Mouse (Mus musculus) hindbrain, embryonic 14.5 days (tissue): ENCODE measurements around the gene Cfap206. TPM values are rescaled to one million over a fixed set of nuclear protein-coding genes. Genes with fewer than 3 reads are reported as not detected.
"Not testable (repeated sequence)": the region's sequence is repeated elsewhere in the genome, so short reads cannot be mapped to it uniquely, and the experiment has no call there.

Experiments
- ATAC-seq: fragments of 200-750 bp; cut with Nextera tagmentation; 2 replicates; pipeline ENCODE4 v1.8.0; 2017; ENCODE audit warnings: moderate number of reproducible peaks, mild to moderate bottlenecking, moderate TSS enrichment, moderate library complexity; ENCODE audit not compliant: low FRiP score
- DNase-seq: peaks from one replicate; pipeline ENCODE4 v3.0.0-alpha.2; 2015; ENCODE audit warnings: low spot score
- H3K27ac ChIP-seq: fragments of 300-500 bp; sonication (generic); 2 replicates; pipeline ENCODE4 v1.5.1; 2014; ENCODE audit warnings: mild to moderate bottlenecking, moderate library complexity
- H3K27me3 ChIP-seq: fragments of 300-500 bp; sonication (generic); 2 replicates; pipeline ENCODE4 v1.6.1; 2014; ENCODE audit warnings: mild to moderate bottlenecking, low read length, mixed read lengths; ENCODE audit not compliant: control insufficient read depth, insufficient read depth
- H3K36me3 ChIP-seq: fragments of 300-500 bp; sonication (generic); replicated peaks from 2 replicates; pipeline ENCODE4 v1.6.1; 2014; ENCODE audit not compliant: control insufficient read depth, insufficient read depth
- H3K4me1 ChIP-seq: fragments of 300-500 bp; sonication (generic); replicated peaks from 2 replicates; pipeline ENCODE4 v1.6.1; 2014; ENCODE audit warnings: antibody characterized with exemption, low read length, mixed read lengths; ENCODE audit not compliant: control insufficient read depth, insufficient read depth
- H3K4me2 ChIP-seq: fragments of 300-500 bp; sonication (generic); replicated peaks from 2 replicates; pipeline ENCODE4 v1.6.1; 2014; ENCODE audit warnings: mild to moderate bottlenecking, moderate library complexity
- H3K4me3 ChIP-seq: fragments of 300-500 bp; sonication (generic); replicated peaks from 2 replicates; pipeline ENCODE4 v1.5.1; 2014; ENCODE audit warnings: mild to moderate bottlenecking, low read length
- H3K9ac ChIP-seq: fragments of 300-500 bp; sonication (generic); 2 replicates; pipeline ENCODE4 v1.6.1; 2014
- H3K9me3 ChIP-seq: fragments of 300-500 bp; sonication (generic); 2 replicates; pipeline ENCODE4 v1.6.1; 2016; ENCODE audit warnings: low read length; ENCODE audit not compliant: control insufficient read depth
- WGBS: fragments of 180-500 bp; shearing (Covaris S2); extraction: QIAGEN DNeasy Blood & Tissue Kit; methylation state at CpG from one replicate; pipeline ENCODE4 v1.1.7; 2014; 5-methylcytosine and 5-hydroxymethylcytosine counted together
- polyA plus RNA-seq: library from polyadenylated mRNA; unstranded; fragments of >200 nt; fragmentation: Nextera tagmentation; extraction: Ambion mirVana; gene quantifications from 2 replicates; pipeline ENCODE4 v1.2.1, GENCODE M21; 2014

Cfap206 gene
- 4.6 and 5.9 TPM in 2 replicates for polyA plus RNA-seq

DNA sequence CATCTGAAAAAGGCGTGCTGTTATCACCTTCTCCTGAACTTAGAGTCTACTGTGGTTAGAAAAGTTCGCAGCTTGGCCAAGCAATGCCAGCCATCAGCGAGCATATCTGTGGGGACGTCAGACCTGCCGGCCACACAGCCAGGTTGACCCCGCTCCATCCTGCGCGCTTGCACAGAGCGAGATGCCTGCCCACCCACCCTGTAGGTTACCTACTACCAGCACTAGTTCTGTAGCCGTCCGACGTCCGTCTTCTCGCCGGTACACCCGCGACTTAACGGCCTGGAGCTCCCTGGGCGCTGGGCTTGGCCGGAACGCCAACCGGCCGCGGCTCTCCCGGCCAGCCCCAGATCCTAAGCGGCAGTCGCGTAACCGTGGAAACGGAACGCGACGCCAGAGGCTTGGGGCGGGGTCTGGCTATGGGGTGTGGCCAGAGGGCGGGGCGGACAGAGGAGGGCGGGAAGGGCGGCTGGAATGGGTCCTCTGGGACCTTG, at the start of gene Cfap206:
Cfap206 (minus strand) TSS at position 356 of the 491 bp plus-strand sequence.
- no peaks in the 10 kb centered on the region for H3K36me3 ChIP-seq
- peaks cover 6% of the 10 kb centered on the region; the same call in 1 of the 2 replicates for H3K4me1 ChIP-seq
- under 1% methylated on average over 38 of the region's 38 CpGs for WGBS
- peak within 1 kb of the TSS; percentile 58 for H3K9ac ChIP-seq
- ATAC-seq = peak; percentile 91
- peak within 1 kb of the TSS; percentile 88 for H3K4me2 ChIP-seq
- no peaks in the 10 kb centered on the region for H3K9me3 ChIP-seq
- peak; percentile 70 for DNase-seq
- no peak within 1 kb of the TSS for H3K27ac ChIP-seq
- peaks cover 14% of the 10 kb centered on the region for H3K27me3 ChIP-seq
- H3K4me3 ChIP-seq = peak within 1 kb of the TSS; percentile 50

DNA sequence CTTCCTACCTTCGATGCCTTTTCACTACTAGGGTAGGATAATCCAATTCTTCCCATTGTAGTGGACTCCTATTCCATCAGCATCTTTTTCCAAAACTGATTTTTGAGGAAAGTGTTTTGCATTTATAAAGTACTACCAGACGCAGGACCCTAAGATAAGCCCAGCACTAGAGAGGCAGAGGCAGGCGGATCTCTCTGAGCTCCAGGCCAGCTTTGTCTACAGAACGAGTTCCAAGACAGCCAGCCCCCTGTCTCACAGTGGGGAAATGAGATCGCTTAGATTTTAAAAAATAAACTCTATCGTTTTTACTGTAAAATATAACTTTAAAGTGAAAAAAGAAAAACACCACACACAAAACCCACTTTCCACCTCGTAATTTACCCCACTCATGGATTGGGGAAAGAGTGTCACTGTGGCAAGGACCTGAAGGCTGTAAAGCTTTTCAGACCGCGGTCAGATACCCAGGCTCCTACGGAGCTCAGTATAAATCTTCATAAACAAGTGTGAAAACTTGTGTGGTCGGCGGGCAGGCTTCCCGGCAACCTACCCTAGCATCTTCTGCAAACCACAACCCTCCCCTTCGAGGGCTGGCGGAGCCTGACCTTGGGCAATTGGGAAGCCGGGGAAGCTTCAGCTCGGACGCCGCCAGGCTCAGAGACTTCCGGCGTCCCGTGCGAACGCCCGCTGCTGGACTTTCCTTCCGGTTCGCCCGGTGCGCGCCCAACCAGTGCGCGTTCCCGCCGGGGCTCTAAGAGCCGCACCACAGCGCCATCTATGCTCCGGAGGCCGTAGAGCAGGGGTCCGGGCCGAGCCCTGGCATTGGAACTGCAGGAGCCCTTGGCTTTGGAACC, 47.9 kb upstream of the Cfap206 start, which contains the start of gene Smim8:
Smim8 (minus strand) TSS at position 747 of the 851 bp plus-strand sequence.
- H3K9ac ChIP-seq = peak within 1 kb of the TSS; percentile 78
- H3K27me3 ChIP-seq = no peaks in the 10 kb centered on the region
- peaks cover 3% of the 10 kb centered on the region; the same call in 1 of the 2 replicates for H3K4me1 ChIP-seq
- WGBS = 5% methylated on average over 40 of the region's 40 CpGs
- peak within 1 kb of the TSS; percentile 62 for H3K4me3 ChIP-seq
- no peaks in the 10 kb centered on the region for H3K36me3 ChIP-seq
- peak within 1 kb of the TSS; percentile 85 for H3K27ac ChIP-seq
- H3K9me3 ChIP-seq = no peaks in the 10 kb centered on the region
- peak within 1 kb of the TSS; percentile 79 for H3K4me2 ChIP-seq
- ATAC-seq = peak; percentile 97
- DNase-seq = peak; percentile 99

DNA sequence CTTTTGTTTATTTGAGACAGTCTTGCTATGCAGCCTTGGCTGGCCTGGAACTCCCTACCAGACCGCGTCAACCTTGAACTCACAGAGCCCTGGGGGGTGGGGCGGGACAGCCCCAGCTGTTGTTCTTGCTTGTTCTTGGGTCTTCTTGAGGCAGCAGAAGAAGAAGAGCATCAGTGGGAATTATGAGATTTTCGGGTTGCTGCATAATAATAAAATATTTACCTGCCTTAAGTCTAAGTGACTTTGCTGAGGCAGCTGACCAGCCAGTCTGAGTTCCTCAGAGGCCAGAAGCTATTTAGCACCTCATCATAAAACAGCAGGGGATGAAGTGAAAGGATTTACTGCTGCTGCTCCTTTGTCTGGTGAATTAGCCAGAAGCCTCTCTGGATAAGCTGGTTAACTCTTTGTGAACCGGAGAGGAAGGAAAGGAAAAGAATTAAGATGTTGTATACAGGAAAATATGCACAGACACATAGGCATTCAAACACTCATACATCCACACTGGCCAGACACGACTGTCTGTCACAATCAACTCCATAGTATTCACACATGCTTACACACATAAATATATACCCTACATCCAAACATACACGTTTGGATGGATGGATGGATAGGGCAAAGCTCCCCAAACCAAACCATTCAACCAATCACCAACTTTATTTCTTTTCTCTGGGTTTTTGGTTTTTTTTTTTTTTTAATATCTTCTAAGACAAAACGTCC, 41.8 kb upstream of the Cfap206 start:
- DNase-seq (no peak), ATAC-seq (no peak)
- no peaks in the 10 kb centered on the region for H3K9me3 ChIP-seq
- no peak overlapping the region; the same call in 1 of the 2 replicates for H3K9ac ChIP-seq
- H3K27me3 ChIP-seq = no peaks in the 10 kb centered on the region
- 11% methylated on average over 8 of the region's 8 CpGs for WGBS
- no peak overlapping the region for H3K4me2 ChIP-seq
- no peak overlapping the region for H3K4me3 ChIP-seq
- H3K36me3 ChIP-seq = no peaks in the 10 kb centered on the region; the same call in 1 of the 2 replicates
- H3K4me1 ChIP-seq = no peaks in the 10 kb centered on the region
- H3K27ac ChIP-seq = no peak overlapping the region

DNA sequence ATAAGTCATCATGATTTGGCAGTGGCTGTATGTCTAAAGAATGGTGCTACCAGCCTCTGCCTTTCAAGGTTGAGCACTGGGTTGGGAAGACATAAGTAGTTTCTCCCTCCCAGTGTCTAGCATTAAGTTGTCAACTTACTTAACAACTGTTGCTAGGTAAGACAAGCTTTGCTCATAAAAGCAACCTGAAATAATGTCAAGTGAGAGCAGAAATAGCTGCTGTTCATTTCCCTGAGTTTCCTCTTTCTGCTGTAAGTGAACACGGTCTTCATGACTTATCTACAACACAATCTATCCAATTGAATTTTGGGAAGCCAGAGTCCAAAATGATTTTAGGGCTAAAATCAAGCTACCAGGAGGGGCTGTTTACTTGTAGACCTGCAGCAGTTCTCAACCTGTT, 26.2 kb upstream of the Cfap206 start, which contains the start of gene Gm136:
Gm136 (minus strand) TSS at position 101 of the 400 bp plus-strand sequence.
- WGBS = 92% methylated on average over 1 of the region's 1 CpGs

DNA sequence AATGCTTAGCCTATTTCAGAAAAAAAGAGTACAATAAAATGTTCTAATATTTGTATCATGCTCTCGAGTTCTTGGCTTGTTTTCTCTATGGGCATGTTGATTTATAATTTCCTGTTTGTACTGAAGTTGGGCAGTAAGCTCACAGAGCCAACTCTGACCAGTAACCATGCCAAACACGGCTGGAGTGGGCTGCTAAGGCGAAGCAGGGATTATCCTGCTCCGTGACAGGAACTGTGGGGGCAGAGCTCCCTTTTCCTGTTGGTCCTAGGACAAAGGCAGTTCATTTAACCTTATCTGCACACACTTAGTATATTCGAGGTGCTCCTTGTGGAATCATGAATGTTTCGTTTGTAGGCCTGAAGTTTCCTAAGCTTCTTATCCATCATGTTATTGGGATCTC, 19.2 kb upstream of the Cfap206 start:
- DNase-seq (no peak), ATAC-seq (no peak)
- WGBS = 68% methylated on average over 6 of the region's 6 CpGs
- no peaks in the 10 kb centered on the region for H3K27me3 ChIP-seq
- H3K4me3 ChIP-seq = no peak overlapping the region
- no peaks in the 10 kb centered on the region for H3K36me3 ChIP-seq
- H3K4me2 ChIP-seq = no peak overlapping the region
- H3K9me3 ChIP-seq = no peaks in the 10 kb centered on the region
- no peaks in the 10 kb centered on the region for H3K4me1 ChIP-seq
- H3K27ac ChIP-seq = no peak overlapping the region
- no peak overlapping the region for H3K9ac ChIP-seq

More for the DNA sequence above, 26.2 kb upstream of the Cfap206 start, which contains the start of gene Gm136:
- no peak within 1 kb of the TSS for H3K4me3 ChIP-seq
- no peak within 1 kb of the TSS for H3K4me2 ChIP-seq
- no peak for DNase-seq
- H3K36me3 ChIP-seq = no peaks in the 10 kb centered on the region
- H3K9ac ChIP-seq = no peak within 1 kb of the TSS
- no peaks in the 10 kb centered on the region for H3K27me3 ChIP-seq
- H3K4me1 ChIP-seq = no peaks in the 10 kb centered on the region
- H3K27ac ChIP-seq = no peak within 1 kb of the TSS
- ATAC-seq = no peak
- no peaks in the 10 kb centered on the region for H3K9me3 ChIP-seq

DNA sequence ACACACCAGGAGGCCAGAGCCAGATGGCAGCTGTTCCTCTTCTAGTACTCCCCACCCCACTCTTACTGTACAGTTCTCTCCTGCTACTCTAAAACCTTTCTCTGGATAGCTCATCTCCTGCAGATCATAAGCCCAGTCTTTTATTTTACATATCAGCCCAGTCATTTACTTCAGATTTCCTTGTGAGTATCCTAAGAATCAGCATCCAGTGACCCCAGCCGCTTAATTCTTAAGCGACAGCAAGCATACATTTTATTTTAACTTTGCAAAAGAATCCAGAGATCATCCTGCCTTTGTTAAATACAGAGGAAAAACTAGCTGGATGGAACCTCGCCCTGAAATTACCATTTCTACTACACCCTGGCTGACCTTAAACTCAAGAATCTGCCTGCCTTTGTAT, 4.5 kb upstream of the Cfap206 start:
- H3K27ac ChIP-seq = no peak overlapping the region
- ATAC-seq (no peak), DNase-seq (no peak)

DNA sequence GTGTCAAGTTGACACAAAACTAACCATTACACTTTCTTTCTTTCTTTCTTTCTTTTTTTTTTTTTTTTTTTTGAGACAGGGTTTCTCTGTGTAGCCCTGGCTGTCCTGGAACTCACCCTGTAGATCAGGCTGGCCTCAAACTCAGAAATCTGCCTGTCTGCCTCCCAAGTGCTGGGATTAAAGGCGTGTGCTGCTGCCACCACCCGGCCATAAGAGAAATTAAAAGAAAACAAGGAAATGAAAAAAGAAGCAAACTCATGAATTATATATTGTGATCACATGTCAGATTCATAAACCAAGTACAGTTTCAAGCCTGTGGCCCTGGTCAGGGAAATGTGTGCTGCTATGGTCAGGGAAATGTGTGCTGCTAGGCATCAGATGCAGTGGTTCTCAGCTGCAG, 3.4 kb upstream of the Cfap206 start:
- H3K27ac ChIP-seq, DNase-seq, H3K9ac ChIP-seq, H3K36me3 ChIP-seq, H3K4me2 ChIP-seq, H3K4me3 ChIP-seq, H3K9me3 ChIP-seq, H3K4me1 ChIP-seq, ATAC-seq: not testable (repeated sequence)
- WGBS = 30% methylated on average over 2 of the region's 2 CpGs
- H3K27me3 ChIP-seq = peaks cover 14% of the 10 kb centered on the region

More for the DNA sequence above, 4.5 kb upstream of the Cfap206 start:
- Histone ChIP-seq H3K4me1 (peaks cover 6% of the 10 kb centered on the region; the same call in 1 of the 2 replicates), H3K9ac (no peak overlapping the region), H3K4me2 (no peak overlapping the region), H3K9me3 (no peaks in the 10 kb centered on the region), H3K27me3 (peaks cover 13% of the 10 kb centered on the region), H3K36me3 (no peaks in the 10 kb centered on the region), H3K4me3 (no peak overlapping the region)
- WGBS = 74% methylated on average over 3 of the region's 3 CpGs

DNA sequence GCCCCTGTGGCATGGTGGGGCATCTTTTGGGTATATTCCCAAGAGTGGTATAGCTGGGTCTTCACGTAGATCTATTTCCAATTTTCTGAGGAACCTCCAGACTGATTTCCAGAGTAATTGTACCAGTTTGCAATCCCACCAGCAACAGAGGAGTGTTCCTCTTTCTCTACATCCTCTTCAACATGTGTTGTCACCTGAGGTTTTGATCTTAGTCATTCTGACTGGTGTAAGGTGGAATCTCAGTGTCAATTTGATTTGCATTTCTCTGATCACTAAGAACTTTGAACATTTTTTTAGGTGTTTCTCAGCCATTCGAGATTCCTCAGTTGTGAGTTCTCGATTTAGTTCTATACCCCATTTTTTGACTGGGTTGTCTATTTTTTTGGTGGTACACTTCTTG, 4.3 kb downstream of the Cfap206 start:
- not testable (repeated sequence) for H3K9ac ChIP-seq, H3K36me3 ChIP-seq, ATAC-seq, H3K4me2 ChIP-seq, H3K4me1 ChIP-seq, H3K27ac ChIP-seq, H3K9me3 ChIP-seq, DNase-seq, H3K4me3 ChIP-seq
- H3K27me3 ChIP-seq = peaks cover 14% of the 10 kb centered on the region
- 94% methylated on average over 3 of the region's 3 CpGs for WGBS

DNA sequence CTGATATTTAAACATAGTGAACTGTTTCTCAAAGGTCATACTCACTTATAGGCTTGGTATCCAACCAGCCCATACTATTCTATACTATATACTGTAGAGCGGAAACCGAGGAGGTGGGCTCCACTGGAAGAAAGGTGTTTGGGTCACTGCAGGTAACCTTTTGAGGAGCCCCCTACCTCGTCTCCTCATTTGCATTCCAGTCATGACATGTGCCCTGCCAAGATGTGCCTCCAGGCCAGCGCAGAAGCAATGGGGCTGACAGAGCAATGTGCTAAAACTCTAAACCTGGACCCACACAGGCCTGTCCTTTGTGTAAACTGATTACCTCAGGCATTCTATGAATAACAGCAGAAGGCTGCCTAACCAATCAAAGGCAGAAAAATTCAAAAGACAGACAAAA, 5.7 kb downstream of the Cfap206 start:
- no peaks in the 10 kb centered on the region for H3K36me3 ChIP-seq
- no peak for ATAC-seq
- no peak overlapping the region for H3K9ac ChIP-seq
- peaks cover 6% of the 10 kb centered on the region; the same call in 1 of the 2 replicates for H3K9me3 ChIP-seq
- no peak overlapping the region for H3K4me3 ChIP-seq
- DNase-seq = no peak
- H3K4me1 ChIP-seq = no peaks in the 10 kb centered on the region
- no peak overlapping the region for H3K4me2 ChIP-seq
- 57% methylated on average over 4 of the region's 4 CpGs for WGBS
- H3K27ac ChIP-seq = no peak overlapping the region
- no peaks in the 10 kb centered on the region for H3K27me3 ChIP-seq
